Mouse (Mus musculus) neural tube, embryonic 15.5 days (tissue): ENCODE data around the gene Scrn2. TPM values are rescaled to one million over a fixed set of nuclear protein-coding genes. Genes with fewer than 3 reads are reported as not detected.

Experiments used
- ATAC-seq: fragments of 200-750 bp; cut with Nextera tagmentation; 2 replicates; pipeline ENCODE4 v1.8.0; 2017; ENCODE audit warnings: mild to moderate bottlenecking, moderate TSS enrichment, moderate library complexity; ENCODE audit not compliant: low FRiP score
- H3K27ac ChIP-seq: fragments of 300-500 bp; sonication (generic); replicated peaks from 2 replicates; pipeline ENCODE4 v1.5.1; 2015; ENCODE audit warnings: mild to moderate bottlenecking, inconsistent platforms
- H3K27me3 ChIP-seq: fragments of 300-500 bp; sonication (generic); replicated peaks from 2 replicates; pipeline ENCODE4 v1.6.1; 2015; ENCODE audit warnings: inconsistent platforms
- H3K36me3 ChIP-seq: fragments of 300-500 bp; sonication (generic); 2 replicates; pipeline ENCODE4 v1.6.1; 2015; ENCODE audit warnings: inconsistent platforms
- H3K4me1 ChIP-seq: fragments of 300-500 bp; sonication (generic); 2 replicates; pipeline ENCODE4 v1.6.1; 2015; ENCODE audit warnings: inconsistent platforms
- H3K4me2 ChIP-seq: fragments of 300-500 bp; sonication (generic); 2 replicates; pipeline ENCODE4 v1.6.1; 2015; ENCODE audit warnings: inconsistent platforms, mild to moderate bottlenecking, moderate library complexity
- H3K4me3 ChIP-seq: fragments of 300-500 bp; sonication (generic); replicated peaks from 2 replicates; pipeline ENCODE4 v1.5.1; 2015; ENCODE audit warnings: mild to moderate bottlenecking, inconsistent platforms
- H3K9ac ChIP-seq: fragments of 300-500 bp; sonication (generic); replicated peaks from 2 replicates; pipeline ENCODE4 v1.6.1; 2015; ENCODE audit warnings: mild to moderate bottlenecking, inconsistent platforms
- H3K9me3 ChIP-seq: fragments of 300-500 bp; sonication (generic); replicated peaks from 2 replicates; pipeline ENCODE4 v1.6.1; 2016; ENCODE audit warnings: inconsistent platforms
- WGBS: fragments of 180-500 bp; shearing (Covaris S2); methylation state at CpG from one replicate; pipeline ENCODE4 v1.1.7; 2015; ENCODE audit warnings: mixed read lengths; 5-methylcytosine and 5-hydroxymethylcytosine counted together
- polyA plus RNA-seq: library from polyadenylated mRNA; unstranded; fragments of >200 nt; fragmentation: Nextera tagmentation; extraction: Ambion mirVana; gene quantifications from 2 replicates; pipeline ENCODE4 v1.2.1, GENCODE M21; 2015

Gene Scrn2
- polyA plus RNA-seq, 1 experiment from 2014 or later = 12.6 TPM

DNA sequence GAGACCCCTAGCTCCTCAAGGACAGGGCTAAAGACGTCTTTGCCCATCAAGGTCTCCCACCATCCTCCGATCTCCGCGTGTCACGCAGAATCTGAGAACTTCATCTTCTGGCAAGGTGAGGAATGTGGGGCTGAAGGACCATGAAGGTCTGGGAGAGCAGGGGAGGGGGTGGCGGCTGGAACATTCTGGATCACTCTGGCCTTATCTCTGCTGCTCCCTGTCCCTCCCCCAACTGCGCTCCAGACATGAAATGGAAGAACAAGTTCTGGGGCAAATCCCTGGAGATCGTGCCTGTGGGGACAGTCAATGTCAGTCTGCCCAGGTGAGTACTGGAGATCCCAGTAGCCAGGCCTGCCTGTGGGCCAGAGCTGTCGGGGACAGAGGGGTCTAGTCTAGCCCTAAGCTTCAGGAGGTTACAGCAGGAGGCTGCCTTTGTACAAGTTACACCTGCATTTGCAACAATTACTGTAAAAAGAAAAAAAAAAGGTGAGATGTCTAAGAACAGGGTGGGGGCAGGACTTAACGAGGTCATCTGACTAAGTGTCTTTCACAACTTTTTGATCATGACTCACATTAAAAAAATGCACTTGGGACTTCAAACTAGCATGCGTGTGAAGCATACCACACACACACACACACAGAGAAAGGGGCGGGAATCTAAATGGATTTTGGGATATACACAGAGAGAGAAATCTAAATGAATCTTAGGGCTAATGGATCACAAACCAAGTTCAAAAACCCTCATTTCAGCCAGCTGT lies 36.0 kb downstream of the Scrn2 start:
- Histone ChIP-seq H3K9ac (no peak overlapping the region), H3K9me3 (no peaks in the 10 kb centered on the region), H3K36me3 (peaks cover 53% of the 10 kb centered on the region), H3K4me3 (no peak overlapping the region), H3K4me2 (no peak overlapping the region), H3K27me3 (no peaks in the 10 kb centered on the region), H3K4me1 (no peaks in the 10 kb centered on the region), H3K27ac (no peak overlapping the region)
- WGBS = 90% methylated on average over 12 of the region's 12 CpGs
- no peak for ATAC-seq

DNA sequence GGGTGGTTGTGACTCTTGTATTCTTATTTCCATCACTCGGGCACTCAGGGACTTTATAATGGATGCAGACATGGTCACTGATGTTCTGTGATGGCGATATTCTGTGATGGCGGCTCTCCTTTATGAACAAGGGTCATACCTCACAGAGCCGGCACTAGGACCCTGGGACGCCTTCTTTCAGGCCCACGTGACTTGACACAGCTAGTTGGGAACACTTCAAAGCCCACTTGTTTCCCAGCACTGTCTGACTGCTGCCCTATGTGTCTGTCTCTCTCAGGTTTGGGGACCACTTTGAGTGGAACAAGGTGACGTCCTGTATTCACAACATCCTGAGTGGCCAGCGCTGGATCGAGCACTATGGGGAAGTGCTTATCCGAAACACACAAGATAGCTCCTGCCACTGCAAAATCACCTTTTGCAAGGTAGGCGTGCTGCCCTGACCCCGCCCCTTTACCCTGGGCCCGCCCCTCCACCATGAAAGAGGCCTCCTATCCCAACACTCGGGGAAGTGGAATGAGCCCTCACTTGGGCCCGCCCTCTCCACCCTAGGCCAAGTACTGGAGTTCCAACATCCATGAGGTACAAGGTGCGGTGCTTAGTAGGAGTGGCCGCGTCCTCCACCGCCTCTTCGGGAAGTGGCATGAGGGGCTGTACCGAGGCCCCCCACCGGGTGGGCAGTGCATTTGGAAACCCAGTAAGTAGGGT lies 37.1 kb downstream of the Scrn2 start:
- Histone ChIP-seq H3K36me3 (peaks cover 43% of the 10 kb centered on the region), H3K4me2 (0 out of 2 replicates have a peak overlapping the region, but pooled peaks have one; percentile 9), H3K4me1 (no peaks in the 10 kb centered on the region), H3K9me3 (no peaks in the 10 kb centered on the region), H3K27ac (no peak overlapping the region), H3K4me3 (no peak overlapping the region), H3K27me3 (no peaks in the 10 kb centered on the region), H3K9ac (no peak overlapping the region)
- no peak for ATAC-seq
- WGBS = 48% methylated on average over 22 of the region's 22 CpGs

DNA sequence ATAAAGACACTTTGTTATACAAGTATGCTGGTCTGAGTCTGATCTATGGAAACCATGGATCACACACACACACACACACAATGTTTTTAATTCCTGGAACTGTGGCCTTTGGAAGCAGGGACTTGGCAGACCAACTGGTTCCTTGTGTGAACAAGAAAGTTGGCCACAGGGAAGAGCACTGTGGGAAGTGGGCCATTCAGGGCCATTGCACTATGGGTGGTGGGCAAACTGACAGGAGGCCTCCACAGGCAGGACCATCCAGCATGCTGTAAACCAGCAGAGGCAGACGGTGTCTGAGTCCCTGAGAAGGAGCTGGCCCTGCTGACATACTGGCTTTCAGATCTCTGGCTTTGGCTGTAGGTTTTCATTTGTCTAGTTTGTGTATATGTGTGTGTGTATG lies 39.6 kb downstream of the Scrn2 start:
- Histone ChIP-seq H3K36me3 (peaks cover 39% of the 10 kb centered on the region), H3K9me3 (no peaks in the 10 kb centered on the region), H3K4me2 (no peak overlapping the region), H3K9ac (no peak overlapping the region), H3K4me1 (no peaks in the 10 kb centered on the region), H3K4me3 (no peak overlapping the region), H3K27me3 (no peaks in the 10 kb centered on the region), H3K27ac (no peak overlapping the region)
- ATAC-seq = no peak
- WGBS = 48% methylated on average over 1 of the region's 1 CpGs

DNA sequence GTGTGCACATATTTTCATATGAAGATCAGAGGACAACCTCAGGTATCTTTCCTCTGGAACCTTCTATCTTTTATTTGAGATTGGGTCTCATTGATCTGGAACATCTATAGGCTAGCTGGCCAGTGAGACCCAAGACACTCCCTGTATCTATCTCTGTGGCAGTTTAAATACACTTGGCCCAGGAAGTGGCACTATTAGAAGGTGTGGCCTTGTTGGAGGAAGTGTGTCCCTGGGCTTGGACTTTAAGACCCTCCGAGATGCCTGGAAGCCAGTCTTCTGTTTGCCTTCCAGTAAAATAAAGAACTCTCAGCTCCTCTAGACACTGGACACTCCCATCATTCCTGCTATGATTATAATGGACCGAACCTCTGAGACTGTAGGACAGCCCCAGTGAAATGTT lies 40.0 kb downstream of the Scrn2 start:
- Histone ChIP-seq H3K4me3 (no peak overlapping the region), H3K4me2 (no peak overlapping the region), H3K36me3 (peaks cover 37% of the 10 kb centered on the region), H3K9me3 (no peaks in the 10 kb centered on the region), H3K27ac (no peak overlapping the region), H3K9ac (no peak overlapping the region; the same call in 1 of the 2 replicates), H3K4me1 (no peaks in the 10 kb centered on the region), H3K27me3 (no peaks in the 10 kb centered on the region)
- 94% methylated on average over 2 of the region's 2 CpGs for WGBS
- no peak for ATAC-seq

DNA sequence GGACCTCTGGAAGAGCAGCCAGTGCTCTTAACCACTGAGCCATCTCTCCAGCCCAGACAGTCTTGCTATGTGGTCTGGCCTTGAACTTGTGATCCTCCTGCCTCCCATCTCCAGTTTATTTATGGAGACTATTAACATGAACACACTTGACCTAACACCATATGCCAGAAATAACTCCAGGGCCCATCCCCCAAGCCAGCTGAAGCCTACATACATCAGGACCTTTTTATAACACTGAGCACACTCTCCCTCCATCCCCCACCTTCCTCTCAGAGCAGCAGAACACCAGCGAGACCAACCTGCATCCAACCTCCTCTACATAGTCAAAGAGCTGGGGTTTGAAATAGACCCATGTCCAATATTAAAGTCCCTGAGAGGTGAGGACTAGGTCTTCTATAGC lies 41.4 kb downstream of the Scrn2 start:
- Histone ChIP-seq H3K9me3 (no peaks in the 10 kb centered on the region), H3K36me3 (peaks cover 27% of the 10 kb centered on the region), H3K4me2 (no peak overlapping the region), H3K27me3 (no peaks in the 10 kb centered on the region), H3K27ac (no peak overlapping the region), H3K4me1 (no peaks in the 10 kb centered on the region), H3K4me3 (no peak overlapping the region), H3K9ac (no peak overlapping the region)
- 77% methylated on average over 1 of the region's 1 CpGs for WGBS
- no peak for ATAC-seq

DNA sequence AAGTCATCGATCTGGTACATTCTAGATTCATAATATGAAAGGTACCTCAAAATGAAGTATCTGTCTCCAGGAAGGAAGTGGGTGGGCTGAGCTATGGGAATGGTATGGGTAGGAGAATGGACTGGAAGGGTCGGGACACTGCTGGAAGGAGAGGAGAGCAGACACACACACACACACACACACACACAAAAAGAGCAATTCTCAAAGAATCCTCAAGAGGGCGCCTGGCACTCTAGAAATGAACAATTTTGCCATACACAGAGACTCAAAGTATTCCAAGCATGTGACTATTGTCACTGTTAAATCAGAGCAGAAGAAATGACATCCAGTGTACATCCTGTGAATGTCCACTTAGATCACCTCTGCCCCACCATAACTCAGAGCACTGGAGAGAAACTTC lies 42.8 kb downstream of the Scrn2 start:
- no peak overlapping the region for H3K9ac ChIP-seq
- peaks cover 16% of the 10 kb centered on the region for H3K36me3 ChIP-seq
- no peak overlapping the region for H3K27ac ChIP-seq
- 27% methylated on average over 3 of the region's 3 CpGs for WGBS
- no peaks in the 10 kb centered on the region for H3K4me1 ChIP-seq
- no peaks in the 10 kb centered on the region for H3K9me3 ChIP-seq
- no peak overlapping the region for H3K4me2 ChIP-seq
- no peaks in the 10 kb centered on the region for H3K27me3 ChIP-seq
- H3K4me3 ChIP-seq = no peak overlapping the region
- ATAC-seq = peak; percentile 55; the same call in 1 of the 2 replicates

DNA sequence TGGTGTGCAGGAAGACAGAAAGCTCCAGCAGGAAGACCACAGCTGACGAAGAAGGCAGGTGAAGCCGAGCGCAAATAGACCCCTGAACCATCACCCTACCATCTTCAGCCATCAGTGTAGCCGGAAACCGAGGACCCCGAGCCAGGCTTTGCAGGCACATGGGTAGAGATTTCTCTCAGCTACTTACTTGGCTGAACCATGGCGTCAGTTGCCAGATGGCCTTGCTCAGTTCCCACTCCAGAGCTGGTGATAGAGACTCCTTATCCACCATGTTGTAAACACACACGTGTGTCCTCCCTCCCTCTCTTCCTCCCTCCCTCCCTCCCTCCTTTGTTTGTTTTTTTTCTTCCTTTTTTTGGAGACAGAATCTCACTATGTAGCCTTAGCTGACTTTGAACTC lies 44.5 kb downstream of the Scrn2 start:
- Histone ChIP-seq H3K9ac (no peak overlapping the region), H3K36me3 (0 out of 2 replicates have a peak, but pooled peaks cover under 1% of the 10 kb centered on the region), H3K4me3 (no peak overlapping the region), H3K27ac (no peak overlapping the region), H3K4me2 (no peak overlapping the region), H3K4me1 (no peaks in the 10 kb centered on the region), H3K27me3 (no peaks in the 10 kb centered on the region), H3K9me3 (no peaks in the 10 kb centered on the region)
- WGBS = 75% methylated on average over 8 of the region's 8 CpGs
- no peak for ATAC-seq

DNA sequence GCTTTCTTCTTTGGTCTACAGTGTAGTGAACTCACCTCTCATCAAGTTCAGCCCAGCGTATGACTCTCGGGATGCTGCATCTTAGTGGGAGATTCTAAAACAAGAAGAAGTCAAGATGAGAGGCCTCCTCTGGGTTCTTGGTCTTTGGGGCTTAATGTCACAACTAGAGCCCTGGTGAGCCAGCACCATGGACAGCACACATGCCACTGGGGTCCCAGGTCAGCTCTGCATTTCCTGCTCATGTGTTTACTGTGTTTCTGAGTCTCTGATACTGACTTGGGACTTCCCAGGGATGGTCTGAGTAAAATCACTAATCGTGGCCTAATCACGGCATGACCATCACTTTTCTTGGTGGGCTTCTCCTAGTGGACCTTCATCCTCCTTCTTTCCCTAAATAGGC lies 49.0 kb downstream of the Scrn2 start:
- no peak overlapping the region for H3K9ac ChIP-seq
- no peak for ATAC-seq
- H3K9me3 ChIP-seq = no peaks in the 10 kb centered on the region
- H3K27me3 ChIP-seq = no peaks in the 10 kb centered on the region
- WGBS = 60% methylated on average over 4 of the region's 4 CpGs
- H3K27ac ChIP-seq = no peak overlapping the region
- no peak overlapping the region for H3K4me3 ChIP-seq
- no peaks in the 10 kb centered on the region for H3K36me3 ChIP-seq
- H3K4me1 ChIP-seq = peaks cover 3% of the 10 kb centered on the region
- no peak overlapping the region for H3K4me2 ChIP-seq

DNA sequence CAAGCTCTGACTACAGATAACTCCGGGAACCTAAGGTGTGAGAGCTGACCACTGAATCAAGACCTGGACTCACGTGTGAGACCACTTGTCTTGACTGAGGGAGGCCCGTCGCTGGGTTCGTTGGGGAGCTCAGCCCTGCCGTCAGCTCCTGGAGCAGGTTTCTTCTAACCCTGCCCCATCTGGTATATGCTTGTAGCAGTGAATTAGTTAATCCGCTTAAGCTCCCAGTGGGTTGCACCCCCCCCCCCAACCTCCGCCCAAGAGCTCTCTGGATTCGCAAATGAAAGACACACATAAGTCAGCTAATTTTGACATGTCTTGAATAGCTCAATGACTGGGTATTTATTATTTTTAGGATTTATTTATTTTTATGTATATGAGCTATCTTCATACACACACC lies 50.6 kb downstream of the Scrn2 start:
- no peaks in the 10 kb centered on the region for H3K27me3 ChIP-seq
- peaks cover 7% of the 10 kb centered on the region for H3K4me1 ChIP-seq
- no peak overlapping the region for H3K9ac ChIP-seq
- H3K9me3 ChIP-seq = no peaks in the 10 kb centered on the region
- H3K36me3 ChIP-seq = no peaks in the 10 kb centered on the region
- ATAC-seq = no peak
- H3K4me3 ChIP-seq = no peak overlapping the region
- H3K27ac ChIP-seq = no peak overlapping the region
- H3K4me2 ChIP-seq = no peak overlapping the region
- WGBS = 52% methylated on average over 9 of the region's 9 CpGs

DNA sequence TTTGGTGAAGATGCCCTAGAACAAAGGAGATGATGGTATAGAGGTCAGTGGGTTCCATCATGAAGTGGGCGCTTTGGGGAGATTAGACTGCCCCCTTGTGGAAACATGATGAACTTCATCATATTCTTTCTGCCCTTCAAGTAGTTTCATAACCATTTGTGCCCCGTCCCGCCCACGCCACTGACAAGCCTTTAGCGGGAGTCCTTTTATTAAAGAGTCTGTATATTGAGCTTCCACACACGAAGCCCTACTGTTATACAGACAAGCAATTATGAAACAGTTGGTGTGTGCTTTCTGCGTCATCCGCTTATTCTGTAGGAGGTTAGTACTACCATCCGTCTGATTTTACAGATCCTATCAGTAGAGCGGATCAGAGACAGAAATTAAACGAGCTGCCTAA lies 53.2 kb downstream of the Scrn2 start:
- WGBS = 47% methylated on average over 11 of the region's 11 CpGs
- H3K9ac ChIP-seq = no peak overlapping the region

More for the DNA sequence above, 53.2 kb downstream of the Scrn2 start:
- Histone ChIP-seq H3K4me2 (no peak overlapping the region), H3K4me1 (peaks cover 7% of the 10 kb centered on the region), H3K9me3 (no peaks in the 10 kb centered on the region), H3K4me3 (no peak overlapping the region), H3K27ac (no peak overlapping the region), H3K36me3 (no peaks in the 10 kb centered on the region), H3K27me3 (no peaks in the 10 kb centered on the region)
- no peak for ATAC-seq
